23 mouse cellular contexts compared by ENCODE assay signal in the genomic region with DNA sequence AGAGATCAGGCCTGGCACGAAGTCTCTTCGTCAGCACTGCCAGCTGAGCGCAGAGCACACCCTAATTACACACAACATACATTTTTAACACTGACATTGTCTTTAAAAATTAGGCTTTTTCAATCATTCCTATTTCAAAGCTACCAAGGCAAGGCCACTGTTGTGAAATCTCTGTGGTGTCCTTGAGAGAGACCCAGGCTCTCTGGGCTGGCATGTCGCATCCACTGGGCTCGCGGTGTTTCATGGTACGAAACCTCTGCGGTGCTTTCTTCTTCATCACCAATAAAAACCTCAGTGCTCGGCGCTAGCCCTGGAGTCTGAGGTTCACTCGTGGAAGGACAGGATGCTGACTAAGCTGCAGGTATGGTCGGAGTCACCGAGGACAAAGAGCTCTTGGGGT. TPM values are rescaled to one million over a fixed set of nuclear protein-coding genes. Genes with fewer than 3 reads are reported as not detected.
"Had no signal": no experiment of that assay in that cellular context is flagged by ENCODE, and none has a peak within 500 bp of the region (broad histone marks: within the 10 kb centered on the region; RNA-seq: fewer than 3 reads in every experiment).

No protein-coding gene starts in this region.

- DNase-seq: left cerebral cortex, postnatal 4 days; liver; liver, embryonic 13.5 days; liver, postnatal 0 days; lung, adult 18-20 months; lung, adult 2 months; lung, embryonic 14.5 days; lung, postnatal 10 days; lung, postnatal 14 days; lung, postnatal 36 days; lung, postnatal 4 days; midbrain, embryonic 14.5 days had no signal

RNA-seq across cellular contexts. Expression of a gene that starts 32.7 kb away (rescaled TPM):
- total RNA-seq: liver, adult 2 months; megakaryocyte progenitor cell, adult 5-6 weeks; megakaryocyte, adult 5-6 weeks; megakaryocyte-erythroid progenitor cell, adult 5-6 weeks; monocyte, adult 5-6 weeks had no signal
- polyA plus RNA-seq: liver, adult 2 months; liver, embryonic 12.5 days; liver, embryonic 13.5 days; liver, embryonic 15.5 days; liver, embryonic 16.5 days; liver, postnatal 0 days; lung, embryonic 14.5 days; lung, postnatal 0 days; macrophage; myocyte had no signal
